ENCODE assay signal across 9 mouse cellular contexts in the genomic region with DNA sequence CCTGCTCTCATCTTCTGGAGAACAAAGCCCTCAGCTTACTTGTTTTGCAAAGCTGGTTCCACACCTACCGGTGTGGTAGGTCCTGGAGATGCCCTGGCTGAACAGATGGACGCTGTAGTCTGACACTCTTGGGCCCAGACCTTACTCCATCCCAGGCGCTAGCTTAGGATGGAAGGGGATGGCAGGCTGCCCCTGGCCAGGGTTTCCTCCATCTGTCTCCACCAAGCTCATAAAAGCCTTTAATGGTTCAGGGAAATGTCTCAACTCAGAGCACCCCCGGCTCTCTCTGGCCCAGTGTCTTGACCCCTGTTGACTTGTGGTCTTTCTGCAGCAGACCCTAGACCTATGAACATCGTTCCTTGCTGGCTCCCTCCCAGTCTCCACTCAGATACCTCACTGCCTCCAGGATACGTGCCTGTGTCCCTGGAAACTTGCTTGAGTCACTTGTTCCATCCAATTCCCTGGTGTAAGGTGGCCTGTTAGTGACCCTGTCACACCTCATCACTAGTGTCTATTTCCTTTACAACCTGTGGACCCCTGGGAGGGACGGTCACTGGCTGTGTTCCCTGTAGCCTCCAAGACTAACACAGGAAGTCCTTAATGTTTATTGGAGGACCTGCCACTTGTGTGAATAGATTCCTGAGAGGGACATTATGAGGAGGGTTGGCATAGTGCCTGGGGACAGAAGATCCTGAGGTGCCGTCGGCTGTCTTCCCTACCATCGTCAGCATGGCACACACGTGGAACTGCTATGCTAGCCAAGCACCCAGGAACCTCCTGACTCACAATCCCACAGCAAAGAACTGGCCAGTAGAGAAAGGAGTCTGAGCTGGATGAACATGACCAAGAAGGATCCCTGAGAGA. TPM values are rescaled to one million over a fixed set of nuclear protein-coding genes. Genes with fewer than 3 reads are reported as not detected.
DNase-seq lines count a peak whose midpoint lies in the region; ATAC-seq lines count a peak whose summit lies in the region.
"Had no signal": no experiment of that assay in that cellular context is flagged by ENCODE, and none has a peak within 500 bp of the region (broad histone marks: within the 10 kb centered on the region; RNA-seq: fewer than 3 reads in every experiment).

No protein-coding gene starts in this region.

- intact Hi-C loops in heart, postnatal 25 days (cut with DNase I) = loop anchor here (1.0 kb wide), 1 partner anchor 37 kb away; no protein-coding TSS in a partner anchor

- DNase-seq in hindbrain, embryonic 14.5 days (ENCODE audit: low spot score) = no peak
- peak; percentile 93 for DNase-seq in cerebellum, adult 11 months
- DNase-seq in heart, postnatal 25 days (ENCODE audit: low spot score) = peak; percentile 55
- peak; percentile 62 for DNase-seq in lung, postnatal 14 days
- no peak for DNase-seq in ovary, adult 18-20 months (ENCODE audit: low spot score)
- no peak for DNase-seq in left cerebral cortex, adult 9 months (ENCODE audit: low spot score in 2 of 2)
- no peak for DNase-seq in frontal cortex, postnatal 36 days (ENCODE audit: low spot score in 2 of 2)

- 0 out of 2 replicates have a peak, but pooled peaks cover 4% of the 10 kb centered on the region for H3K27me3 ChIP-seq in hindbrain, embryonic 12.5 days
- no peaks in the 10 kb centered on the region for H3K27me3 ChIP-seq in hindbrain, embryonic 14.5 days (ENCODE audit: control insufficient read depth, insufficient read depth, low read length)

- H3K4me2 ChIP-seq in hindbrain, embryonic 12.5 days (replicated peaks) = no peak overlapping the region
- H3K4me2 ChIP-seq in hindbrain, embryonic 14.5 days (replicated peaks) = no peak overlapping the region

- H3K9me3 ChIP-seq in hindbrain, embryonic 12.5 days (replicated peaks) = no peaks in the 10 kb centered on the region
- H3K9me3 ChIP-seq in hindbrain, embryonic 14.5 days (ENCODE audit: control insufficient read depth, low read length) = no peaks in the 10 kb centered on the region

- 0 out of 2 replicates have a peak, but pooled peaks cover 2% of the 10 kb centered on the region for H3K4me1 ChIP-seq in hindbrain, embryonic 12.5 days
- H3K4me1 ChIP-seq in hindbrain, embryonic 14.5 days (replicated peaks; ENCODE audit: control insufficient read depth, insufficient read depth, low read length) = no peaks in the 10 kb centered on the region

- H3K4me3 ChIP-seq in hindbrain, embryonic 12.5 days = no peak overlapping the region
- no peak overlapping the region for H3K4me3 ChIP-seq in hindbrain, embryonic 14.5 days (replicated peaks; ENCODE audit: low read length)

- H3K27ac ChIP-seq in hindbrain, embryonic 12.5 days = no peak overlapping the region
- H3K27ac ChIP-seq in hindbrain, embryonic 14.5 days = no peak overlapping the region

- WGBS in hindbrain, embryonic 12.5 days = 78% methylated on average over 11 of the region's 11 CpGs
- 74% methylated on average over 11 of the region's 11 CpGs for WGBS in hindbrain, embryonic 14.5 days

- peak; percentile 34 for ATAC-seq in hindbrain, embryonic 12.5 days (ENCODE audit: low FRiP score)
- no peak for ATAC-seq in hindbrain, embryonic 14.5 days (ENCODE audit: low FRiP score)

- H3K9ac ChIP-seq in hindbrain, embryonic 12.5 days = no peak overlapping the region
- H3K9ac ChIP-seq in hindbrain, embryonic 14.5 days = no peak overlapping the region

- H3K36me3 ChIP-seq in hindbrain, embryonic 12.5 days = 0 out of 2 replicates have a peak, but pooled peaks cover under 1% of the 10 kb centered on the region
- peaks cover 3% of the 10 kb centered on the region; the same call in 1 of the 2 replicates for H3K36me3 ChIP-seq in hindbrain, embryonic 14.5 days (replicated peaks; ENCODE audit: control insufficient read depth, insufficient read depth)

RNA-seq across cellular contexts. Expression of a gene that starts 9.0 kb away (rescaled TPM):
- 90.8 and 92.7 TPM in 2 replicates for polyA plus RNA-seq in hindbrain, embryonic 12.5 days (2016; fragmentation: Nextera tagmentation; extraction: Ambion mirVana)
- polyA plus RNA-seq in hindbrain, embryonic 14.5 days (2014; fragmentation: Nextera tagmentation; extraction: Ambion mirVana) = 80.0 and 84.9 TPM in 2 replicates
- total RNA-seq in heart, postnatal 25 days (2021) = 100 to 1,000 TPM; 119 to 139 TPM

RNA-seq across cellular contexts. Expression of a gene that starts 26.1 kb away (rescaled TPM):
- 14.7 and 15.4 TPM in 2 replicates for polyA plus RNA-seq in hindbrain, embryonic 12.5 days (2016; fragmentation: Nextera tagmentation; extraction: Ambion mirVana)
- 14.5 and 14.8 TPM in 2 replicates for polyA plus RNA-seq in hindbrain, embryonic 14.5 days (2014; fragmentation: Nextera tagmentation; extraction: Ambion mirVana)
- total RNA-seq in heart, postnatal 25 days (2021) = 10 to 100 TPM; 22.0 to 22.2 TPM

RNA-seq across cellular contexts. Expression of a gene that starts 31.9 kb away (rescaled TPM):
- 66.3 and 72.2 TPM in 2 replicates for polyA plus RNA-seq in hindbrain, embryonic 12.5 days (2016; fragmentation: Nextera tagmentation; extraction: Ambion mirVana)
- polyA plus RNA-seq in hindbrain, embryonic 14.5 days (2014; fragmentation: Nextera tagmentation; extraction: Ambion mirVana) = 140 and 158 TPM in 2 replicates
- total RNA-seq in heart, postnatal 25 days (2021) = 10 to 100 TPM; 33.6 to 38.0 TPM

RNA-seq across cellular contexts. Expression of a gene that starts 38.7 kb away (rescaled TPM):
- 0.48 and 0.61 TPM in 2 replicates for polyA plus RNA-seq in hindbrain, embryonic 12.5 days (2016; fragmentation: Nextera tagmentation; extraction: Ambion mirVana)
- polyA plus RNA-seq in hindbrain, embryonic 14.5 days (2014; fragmentation: Nextera tagmentation; extraction: Ambion mirVana) = 0.56 and 0.63 TPM in 2 replicates
- 10 to 100 TPM in 1 of 2 experiments, 1 to 10 TPM in 1; 9.4 to 12.0 TPM for total RNA-seq in heart, postnatal 25 days (2021)

RNA-seq across cellular contexts. Expression of a gene that starts 41.4 kb away (rescaled TPM):
- 1.4 and 1.5 TPM in 2 replicates for polyA plus RNA-seq in hindbrain, embryonic 12.5 days (2016; fragmentation: Nextera tagmentation; extraction: Ambion mirVana)
- not detected in 2 replicates for polyA plus RNA-seq in hindbrain, embryonic 14.5 days (2014; fragmentation: Nextera tagmentation; extraction: Ambion mirVana)
- not detected for total RNA-seq in heart, postnatal 25 days (2021)
- total RNA-seq: CH12.LX had no signal

Comparison
In these comparisons a context has a peak if more than half of its experiments do, and no peak if none do; other contexts are left out.
1. DNase-seq: peak in cerebellum, adult 11 months (single experiment), heart, postnatal 25 days (single experiment) and lung, postnatal 14 days (single experiment); none in hindbrain, embryonic 14.5 days (single experiment), ovary, adult 18-20 months (single experiment), left cerebral cortex, adult 9 months (0 of 2) and frontal cortex, postnatal 36 days (0 of 2).